Mouse (Mus musculus): ENCODE measurements around the gene Pcsk5.

- no peak for TF ChIP-seq SRF (IDR thresholded peaks at IDR 0.05; ENCODE audit: control insufficient read depth, insufficient read length, low read depth)
- TF ChIP-seq POLR2A (IDR thresholded peaks at IDR 0.05; ENCODE audit: insufficient read length, low read depth) = no peak
- TF ChIP-seq USF1 (IDR thresholded peaks at IDR 0.05; ENCODE audit: low read depth) = no peak
- TF ChIP-seq POLR2AphosphoS2 (IDR thresholded peaks at IDR 0.05; ENCODE audit: insufficient read length, low read depth) = no peak
- no peak for TF ChIP-seq E2F4 (IDR thresholded peaks at IDR 0.05; ENCODE audit: insufficient read depth)
- no peak for TF ChIP-seq MAX (IDR thresholded peaks at IDR 0.05; ENCODE audit: low read depth)
- no peak for TF ChIP-seq TCF12 (IDR thresholded peaks at IDR 0.05; ENCODE audit: insufficient read depth, poor library complexity, severe bottlenecking)
- no peak for TF ChIP-seq MYOG (IDR thresholded peaks at IDR 0.05; ENCODE audit: control insufficient read depth in 1 of 3, insufficient read depth in 1 of 3, insufficient read length in 2 of 3, low read depth in 2 of 3)
- no peak for TF ChIP-seq TCF3 (IDR thresholded peaks at IDR 0.05; ENCODE audit: insufficient read length, low read depth)
- no peak for TF ChIP-seq MYOD1 (IDR thresholded peaks at IDR 0.05; ENCODE audit: control insufficient read depth in 1 of 3, insufficient read length in 2 of 3, low read depth in 2 of 3)
- no peak for TF ChIP-seq CEBPB (IDR thresholded peaks at IDR 0.05; ENCODE audit: insufficient read depth, poor library complexity, severe bottlenecking)
These were observed 30.8 kb downstream of the Pcsk5 start for GRCm38 (mm10) chr19:17806626-17807025.

All from myocyte (in vitro differentiated cells).